Mouse (Mus musculus) megakaryocyte, adult 5-6 weeks (primary cell): ENCODE data around the gene Myrf. TPM values are rescaled to one million over a fixed set of nuclear protein-coding genes. Genes with fewer than 3 reads are reported as not detected.
"Not testable (repeated sequence)": the region's sequence is repeated elsewhere in the genome, so short reads cannot be mapped to it uniquely, and the experiment has no call there.

Experiments
- ATAC-seq: 2 replicates; pipeline ENCODE4 v1.8.0; 2016; ENCODE audit warnings: mild to moderate bottlenecking, inconsistent platforms; ENCODE audit not compliant: poor library complexity, severe bottlenecking
- total RNA-seq, 2 experiments: library from RNA; stranded (forward) in 1 of 2; stranded (reverse) in 1 of 2; fragments of 153-499, 151-499 nt in 1 of 2; fragments of 221-1000, 200-1000 nt in 1 of 2; gene quantifications; 2 replicates each; pipeline versions ENCODE4 v1.2.3 to v1.2.4; 2015 to 2017

Myrf gene
- total RNA-seq, 2 experiments from 2014 or later: 0.04 to 0.22 TPM

DNA sequence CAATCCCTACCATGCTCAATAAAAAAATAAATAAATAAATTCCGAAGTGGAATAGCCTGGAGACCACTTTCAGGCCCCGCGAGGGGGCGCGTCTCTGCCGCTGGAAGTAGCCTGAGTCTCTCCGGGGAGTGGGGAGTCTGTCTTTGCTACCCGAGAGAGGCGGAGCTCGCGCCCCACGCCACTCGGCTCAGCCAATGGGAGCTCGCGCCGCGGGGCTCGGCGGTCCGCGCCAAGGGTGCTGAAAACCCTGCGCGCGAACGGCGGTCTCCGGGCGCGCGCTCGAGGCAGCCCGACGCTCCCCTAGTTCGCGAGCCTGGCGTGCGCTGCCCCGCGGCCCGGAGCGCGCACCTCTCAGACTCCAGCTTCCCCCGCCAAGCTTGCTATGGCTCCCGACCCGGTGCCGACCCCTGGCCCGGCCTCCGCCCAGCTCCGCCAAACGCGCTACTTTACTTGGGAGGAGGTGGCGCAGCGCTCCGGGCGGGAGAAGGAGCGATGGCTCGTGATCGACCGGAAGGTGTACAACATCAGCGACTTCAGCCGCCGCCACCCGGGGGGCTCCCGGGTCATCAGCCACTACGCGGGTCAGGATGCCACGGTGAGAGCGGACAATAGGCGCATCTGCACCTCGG lies 57.8 kb downstream of the Myrf start, which contains the start of gene Fads1:
Fads1 (plus strand) TSS at position 219 of the 629 bp plus-strand sequence.
- peak; percentile 96 for ATAC-seq

DNA sequence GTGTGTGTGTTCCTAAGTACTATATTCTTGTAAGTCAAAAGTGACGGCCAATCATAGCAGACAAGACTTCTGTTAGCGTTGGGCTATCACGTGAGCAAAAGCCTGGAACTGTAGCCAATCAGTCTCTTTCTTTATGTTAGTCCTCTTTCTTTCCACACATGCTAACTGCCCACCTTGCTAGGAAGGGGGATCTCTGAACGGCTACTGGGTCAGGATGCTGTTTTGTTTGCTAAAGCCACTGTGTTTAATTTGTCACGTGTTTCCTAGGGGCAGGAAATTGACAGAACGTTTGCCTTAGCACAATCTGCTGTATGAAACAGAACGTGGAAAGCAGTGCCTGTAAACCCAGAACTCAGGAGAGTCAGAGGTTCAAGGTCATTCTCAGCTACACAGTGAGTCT lies 58.4 kb downstream of the Myrf start:
- no peak for ATAC-seq

DNA sequence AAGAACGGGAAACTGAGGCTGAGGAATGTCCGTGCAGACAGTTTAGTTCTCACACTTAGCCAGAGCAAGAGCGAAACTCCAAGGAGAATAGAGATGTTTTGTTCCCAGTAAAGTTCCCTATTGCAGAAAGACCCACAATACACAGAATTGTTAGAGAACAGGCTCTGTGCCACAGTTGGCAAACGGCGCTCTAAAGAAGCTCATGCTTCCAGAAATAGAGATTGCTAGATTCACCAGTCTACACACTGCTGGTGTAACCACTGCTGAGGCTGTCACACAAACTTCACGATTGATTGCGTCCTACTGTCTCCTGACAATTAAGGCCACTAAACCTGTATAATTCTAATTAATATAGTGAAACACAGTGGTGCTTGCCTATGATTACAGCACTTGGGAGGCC lies 59.3 kb downstream of the Myrf start:
- no peak for ATAC-seq

DNA sequence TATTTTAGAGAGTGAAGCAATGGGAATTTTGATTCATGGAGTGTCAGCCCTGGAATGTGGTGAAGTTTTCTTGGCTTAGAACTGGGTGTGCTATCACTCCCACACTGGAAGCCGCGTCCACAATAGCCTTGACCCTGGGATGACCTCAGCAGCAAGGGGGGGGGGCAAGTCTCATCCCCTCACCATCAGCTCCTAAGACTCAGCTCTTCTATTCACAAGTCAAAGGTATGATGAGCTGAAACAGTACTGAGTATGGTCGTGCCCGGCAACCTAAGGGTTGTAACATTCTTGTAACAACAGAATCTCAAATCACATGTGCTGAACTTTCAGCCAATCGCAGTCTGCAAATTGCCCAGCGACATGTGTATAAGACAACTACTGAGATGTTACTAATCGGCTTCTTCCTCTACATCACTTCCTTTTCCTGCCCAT lies 63.6 kb downstream of the Myrf start:
- no peak for ATAC-seq

DNA sequence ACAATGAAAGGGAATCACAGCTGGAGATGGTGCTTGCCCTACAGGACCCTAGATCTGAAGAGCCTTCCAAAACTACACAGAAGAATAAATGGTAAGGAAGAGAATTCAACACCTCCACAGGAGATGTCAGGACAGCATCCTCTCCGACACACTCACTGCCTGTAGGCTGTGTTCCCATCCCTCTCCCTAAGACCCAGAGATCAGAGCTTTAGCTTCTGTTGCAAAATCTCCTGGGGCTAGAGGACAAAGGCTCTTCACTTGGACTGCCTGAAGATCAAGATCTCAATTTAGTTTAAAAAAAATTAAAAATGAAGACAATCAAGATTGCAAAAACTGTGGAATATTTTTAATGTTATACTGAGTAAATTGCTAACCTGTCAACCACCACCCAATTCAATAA lies 64.1 kb downstream of the Myrf start:
- no peak for ATAC-seq

DNA sequence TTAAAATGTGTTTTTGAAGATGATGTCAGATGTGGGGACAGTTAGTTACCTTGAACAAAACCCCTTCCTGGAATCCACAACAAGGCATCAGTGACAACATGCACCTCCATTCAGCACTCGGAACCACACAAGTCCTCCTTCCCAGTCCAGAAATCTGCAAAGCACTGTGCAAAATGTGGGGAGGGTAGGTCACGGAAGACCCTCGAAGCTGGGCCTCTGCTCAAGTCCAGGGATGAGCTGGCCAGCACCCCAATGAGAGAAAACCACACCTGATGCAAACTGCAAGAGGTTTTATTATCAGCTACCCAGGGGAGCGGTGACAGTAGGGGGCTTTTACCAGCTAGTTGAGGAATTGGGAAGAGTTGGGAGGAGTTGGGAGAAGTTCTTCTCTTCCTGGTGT lies 65.6 kb downstream of the Myrf start:
- ATAC-seq: no peak

DNA sequence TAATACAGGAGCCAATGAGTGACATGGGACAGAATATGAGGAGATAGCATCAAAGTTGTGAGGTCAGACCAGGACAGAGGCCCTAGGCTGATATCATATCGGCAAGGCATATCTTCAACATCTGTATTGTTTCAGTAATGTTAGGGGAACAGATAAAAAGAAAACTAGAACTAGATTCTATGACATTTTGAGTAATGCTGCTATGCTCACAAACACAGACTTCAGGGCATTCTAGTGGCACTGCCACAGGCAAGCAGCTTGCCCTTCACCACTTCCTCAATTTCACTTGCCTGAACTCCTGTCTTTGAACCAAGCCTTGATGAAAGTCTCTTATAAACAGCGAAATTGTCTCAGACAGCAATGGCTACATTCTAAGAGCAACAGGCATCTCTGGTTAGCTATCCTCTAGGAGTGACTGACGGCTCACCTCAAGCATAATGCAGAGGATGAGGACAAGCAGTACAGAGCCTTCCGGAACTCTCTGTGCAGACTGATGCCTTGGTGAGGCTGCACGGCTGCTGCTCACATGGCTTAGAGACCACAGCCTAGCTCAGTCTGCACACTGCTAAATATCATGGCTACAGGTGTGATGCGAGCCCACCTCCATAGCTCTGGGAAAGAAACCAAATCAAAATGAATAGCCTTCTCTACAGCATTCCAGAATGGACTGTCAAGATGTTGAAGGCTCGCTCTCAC lies 66.6 kb downstream of the Myrf start:
- ATAC-seq: peak; percentile 74

DNA sequence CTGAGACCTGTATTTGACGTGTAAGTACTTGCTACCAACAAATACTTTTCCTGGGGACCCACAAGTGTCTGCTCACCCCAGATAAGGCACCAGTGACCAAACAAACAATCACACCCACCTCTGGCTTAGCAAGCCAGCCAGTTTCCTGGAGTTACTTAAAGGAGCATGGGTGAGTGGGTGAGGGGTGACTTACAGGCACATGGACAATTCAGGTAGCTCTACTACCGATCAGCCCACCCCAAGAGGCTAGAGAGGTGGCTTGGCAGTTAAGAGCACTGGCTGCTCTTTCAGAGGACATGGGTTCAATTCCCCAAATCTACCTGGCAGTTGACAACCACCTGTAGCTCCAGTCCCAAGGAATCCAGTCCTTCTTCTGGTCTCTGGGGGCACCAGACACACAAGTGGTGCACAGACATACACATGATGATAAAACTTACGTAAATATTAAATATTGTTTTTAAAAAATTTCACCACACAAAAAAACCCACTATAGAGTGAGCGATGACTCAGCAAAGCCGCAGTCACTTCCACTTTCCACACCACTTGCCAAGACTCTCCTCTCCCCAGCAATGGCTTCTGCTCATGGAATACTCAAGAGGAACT lies 67.3 kb downstream of the Myrf start:
- ATAC-seq: peak; percentile 78

DNA sequence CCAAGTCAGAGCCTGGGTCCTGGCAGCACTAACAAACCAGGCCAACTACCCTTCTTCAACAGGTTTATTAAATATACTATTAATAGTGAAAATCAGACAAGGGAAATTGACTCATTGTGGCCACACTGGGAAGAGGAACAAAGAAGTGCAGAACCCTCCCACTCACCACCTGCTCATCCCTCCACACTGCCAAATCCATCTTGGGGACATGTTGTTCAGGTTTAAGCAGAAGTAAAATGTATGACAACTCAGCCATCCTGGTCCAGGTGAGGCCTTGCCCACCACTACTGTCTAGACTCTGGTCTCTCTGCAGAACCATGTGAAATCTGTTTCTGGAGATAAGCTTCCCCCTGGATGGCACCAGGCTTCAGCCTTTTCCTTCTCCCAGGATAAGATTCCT lies 68.7 kb downstream of the Myrf start:
- ATAC-seq: peak; percentile 39; the same call in 1 of the 2 replicates

DNA sequence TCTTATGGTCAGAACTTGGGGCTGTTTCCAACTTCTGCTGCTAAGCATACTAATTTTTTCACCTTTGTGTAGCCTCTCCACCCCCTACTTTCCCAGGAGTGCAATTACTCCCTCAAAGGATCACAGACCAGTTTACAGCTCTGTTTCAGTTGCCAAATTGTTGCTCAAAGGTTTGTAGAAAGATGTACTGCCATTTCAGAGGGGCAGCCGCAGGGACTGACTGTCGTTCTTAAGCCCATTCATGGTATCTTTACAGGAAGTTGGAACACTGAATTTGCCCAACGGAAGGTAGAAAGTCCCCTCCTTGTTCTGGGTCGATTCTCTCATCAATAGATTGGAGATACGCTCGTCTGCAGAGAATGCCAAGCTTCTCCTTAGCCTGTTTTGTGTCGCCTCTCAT lies 69.2 kb downstream of the Myrf start:
- ATAC-seq: no peak

DNA sequence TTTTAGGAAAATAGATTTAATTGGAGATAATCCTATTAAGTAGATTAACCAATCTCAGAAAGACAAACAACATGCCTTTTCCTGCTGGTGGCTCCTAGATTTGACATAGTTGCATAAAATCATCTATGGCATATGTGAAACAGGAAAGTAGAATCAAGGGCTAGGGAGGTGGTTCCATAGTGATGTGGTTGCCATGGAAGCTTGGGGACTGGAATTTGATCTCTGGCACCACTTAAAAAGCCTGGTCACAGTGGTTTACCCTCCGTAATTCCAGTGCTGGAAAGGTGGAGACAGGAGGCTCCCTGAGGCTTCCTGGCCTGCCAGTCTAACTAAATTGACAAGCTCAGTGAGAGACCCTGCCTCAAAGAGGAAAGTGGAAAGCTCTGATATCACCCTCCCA lies 70.1 kb downstream of the Myrf start:
- no peak for ATAC-seq

DNA sequence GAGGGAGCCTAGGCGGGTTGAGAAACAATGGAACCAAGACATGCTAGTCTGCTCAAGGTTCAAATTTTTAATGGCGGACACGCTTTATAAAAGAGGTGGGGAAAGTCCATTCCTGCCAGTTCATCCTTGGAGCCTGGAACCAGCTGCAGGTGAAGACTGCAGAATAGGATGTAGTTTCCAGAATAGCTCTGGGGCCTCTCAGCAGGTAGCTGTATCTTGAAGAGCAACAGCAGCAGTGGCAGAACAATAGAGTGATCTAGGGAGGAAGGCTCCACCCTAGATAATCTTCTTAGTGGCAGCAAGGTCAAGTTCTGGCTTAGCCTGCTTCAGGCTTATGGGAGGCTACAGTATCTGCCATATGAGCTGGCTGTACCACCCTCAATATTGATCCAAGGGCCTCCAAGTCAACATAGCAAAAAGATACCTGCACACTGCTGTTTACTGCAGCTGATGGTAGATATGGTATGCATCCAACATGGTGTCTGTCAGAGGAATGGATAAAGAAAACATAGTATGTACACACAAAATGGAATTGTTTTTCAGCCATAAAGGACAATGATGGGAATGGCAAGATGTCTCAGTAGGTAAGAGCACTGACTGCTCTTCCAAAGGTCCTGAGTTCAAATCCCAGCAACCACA lies 70.7 kb downstream of the Myrf start:
- ATAC-seq: not testable (repeated sequence)

DNA sequence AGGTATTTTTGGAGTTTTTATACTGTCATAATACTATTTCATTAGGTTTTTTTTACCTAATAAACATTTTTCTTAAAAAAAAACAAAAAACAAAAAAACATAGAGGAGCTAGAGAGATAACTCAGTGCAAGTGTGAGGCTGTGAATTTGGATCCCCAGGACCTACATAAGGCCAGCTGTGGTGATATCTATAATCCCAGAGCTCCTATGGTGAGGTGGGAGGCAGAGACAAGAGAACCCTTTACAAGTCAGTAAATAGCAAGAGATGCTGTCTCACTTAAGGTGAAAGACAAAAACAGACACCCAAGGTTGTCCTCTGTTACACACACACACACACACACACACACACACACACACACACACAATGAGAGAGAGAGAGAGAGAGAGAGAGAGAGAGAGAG lies 71.4 kb downstream of the Myrf start:
- ATAC-seq: no peak

DNA sequence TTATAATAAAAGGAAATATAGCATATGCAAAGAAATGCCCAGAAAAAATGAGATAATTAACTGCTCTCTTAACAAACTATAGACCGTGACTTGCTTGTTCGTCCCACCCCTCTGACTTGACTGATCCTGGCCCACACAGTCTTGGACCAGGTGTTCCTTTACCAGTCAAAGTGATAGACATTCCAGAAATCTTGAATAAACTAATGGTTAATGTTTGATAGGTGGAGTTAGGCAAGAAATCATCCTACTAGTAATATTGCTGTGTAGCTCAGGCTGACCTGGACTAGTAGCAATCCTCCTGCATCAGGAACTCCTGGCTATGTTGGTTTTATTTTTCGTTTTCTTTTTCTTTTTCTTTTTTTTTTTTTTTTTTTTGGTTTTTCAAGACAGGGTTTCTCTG lies 72.1 kb downstream of the Myrf start:
- no peak for ATAC-seq

DNA sequence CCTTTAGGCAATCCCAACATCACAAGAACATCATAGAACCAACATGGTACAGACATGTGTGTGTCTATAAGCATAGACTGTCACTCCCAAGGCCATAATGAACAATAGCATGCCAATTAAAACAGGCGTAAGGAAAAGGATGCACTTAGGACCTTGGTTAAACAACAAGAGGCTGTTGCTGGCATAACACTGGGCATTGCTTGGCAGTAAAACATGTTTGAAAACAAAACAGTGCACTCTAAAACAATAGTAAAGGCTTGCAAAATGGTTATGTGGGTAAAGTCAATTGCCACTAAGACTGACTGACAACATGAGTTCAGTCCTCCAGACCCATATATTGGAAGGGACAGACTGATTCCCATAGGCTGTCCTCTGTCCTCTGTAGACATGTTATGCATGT lies 72.6 kb downstream of the Myrf start:
- no peak for ATAC-seq

DNA sequence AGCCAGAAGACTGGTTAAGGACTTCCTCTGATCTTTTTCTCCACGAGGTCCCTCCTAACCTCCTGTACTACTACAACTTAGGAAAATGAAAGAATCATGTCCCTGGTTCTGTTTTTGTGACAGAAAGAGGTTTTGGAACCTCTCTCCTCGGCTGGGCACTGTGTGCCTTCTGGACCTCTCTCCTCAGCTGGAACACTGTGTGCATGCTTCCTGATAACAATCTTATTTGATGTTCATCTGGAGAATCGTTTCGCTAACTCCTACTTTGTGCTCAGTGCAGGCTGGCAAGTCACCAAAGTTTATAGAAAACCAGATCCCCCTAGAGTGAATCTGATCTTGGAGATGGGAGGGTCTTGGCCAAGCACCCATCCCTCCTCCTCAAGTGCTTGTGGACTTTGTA lies 73.4 kb downstream of the Myrf start:
- ATAC-seq: no peak

DNA sequence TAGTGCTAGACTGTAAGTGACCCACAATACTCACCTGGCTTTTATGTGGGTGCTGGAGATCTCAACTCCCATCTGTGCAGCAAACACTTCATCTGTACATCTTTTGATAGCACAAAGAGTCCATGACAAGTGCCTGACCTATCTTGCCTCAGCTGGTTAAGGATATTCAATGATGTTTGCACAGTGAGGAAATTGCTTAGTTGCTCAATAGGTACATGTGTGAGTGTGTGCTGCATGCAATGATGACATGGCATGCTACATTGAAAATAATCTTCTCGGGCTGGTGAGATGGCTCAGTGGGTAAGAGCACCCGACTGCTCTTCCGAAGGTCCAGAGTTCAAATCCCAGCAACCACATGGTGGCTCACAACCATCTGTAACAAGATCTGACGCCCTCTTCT lies 74.6 kb downstream of the Myrf start:
- ATAC-seq: 0 out of 2 replicates have a peak, but pooled peaks have one; percentile 21

DNA sequence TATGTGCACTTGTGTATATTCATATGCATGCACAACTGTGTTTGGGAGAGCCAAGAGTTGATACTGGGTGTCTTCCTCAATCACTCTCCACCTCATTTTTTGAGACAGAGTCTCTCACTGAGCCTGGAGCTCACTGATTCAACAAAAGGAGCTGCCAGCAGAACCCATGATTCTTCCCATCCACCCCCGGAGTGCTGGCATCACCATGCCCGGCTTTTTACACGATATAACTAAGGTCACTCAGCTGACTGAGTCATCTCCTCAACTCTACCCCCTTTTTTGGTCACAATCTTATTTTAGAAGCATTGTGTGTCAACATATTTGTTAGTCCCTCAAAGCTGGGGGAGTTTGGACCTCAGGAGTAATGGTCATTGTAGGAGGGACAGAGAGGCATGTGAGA lies 76.7 kb downstream of the Myrf start:
- ATAC-seq: no peak
